In genomic region chr4:106976576-106976975, GRCm38 (mm10) we compare ENCODE assay signal across 10 mouse cellular contexts.
DNase-seq lines count a peak whose midpoint lies in the region; ATAC-seq and TF ChIP-seq lines count a peak whose summit lies in the region.
"Had no signal": no experiment of that assay in that cellular context is flagged by ENCODE, and none has a peak within 500 bp of the region (broad histone marks: within the 10 kb centered on the region; RNA-seq: fewer than 3 reads in every experiment).

No protein-coding gene starts in this region.

- intact Hi-C loops in heart, postnatal 10 days (cut with DNase I): no loop called here

- TF ChIP-seq RAD21 in CH12.LX (IDR thresholded peaks at IDR 0.05; ENCODE audit: low read depth, low read length): no peak; the same call in 1 of the 2 replicates

- TF ChIP-seq EP300 in CH12.LX (IDR thresholded peaks at IDR 0.05; ENCODE audit: low read length): peak; percentile 41; the same call in 1 of the 2 replicates

- H3K27ac ChIP-seq in heart, embryonic 12.5 days (ENCODE audit: poor library complexity, severe bottlenecking): no peak overlapping the region
- peak overlapping the region; percentile 98 for H3K27ac ChIP-seq in CH12.LX (ENCODE audit: insufficient read depth, low read depth)
- peak overlapping the region; percentile 64 for H3K27ac ChIP-seq in hindbrain, embryonic 13.5 days
- H3K27ac ChIP-seq in midbrain, embryonic 15.5 days: peak overlapping the region; percentile 42; the same call in 1 of the 2 replicates

- ATAC-seq in heart, embryonic 12.5 days (ENCODE audit: insufficient number of reproducible peaks, low FRiP score): no peak
- no peak for ATAC-seq in hindbrain, embryonic 13.5 days (ENCODE audit: low FRiP score)
- peak; percentile 28; the same call in 1 of the 2 replicates for ATAC-seq in midbrain, embryonic 15.5 days (replicated peaks)

- no peaks in the 10 kb centered on the region for H3K36me3 ChIP-seq in heart, embryonic 12.5 days
- H3K36me3 ChIP-seq in CH12.LX (replicated peaks in 1 of 2; ENCODE audit: control insufficient read depth in 1 of 2, insufficient read depth in 1 of 2, low read length in 1 of 2): peaks cover 2 to 38% of the 10 kb centered on the region in 2 experiments
- no peaks in the 10 kb centered on the region for H3K36me3 ChIP-seq in hindbrain, embryonic 13.5 days
- H3K36me3 ChIP-seq in midbrain, embryonic 15.5 days (replicated peaks): no peaks in the 10 kb centered on the region

- no peak for TF ChIP-seq POLR2A in CH12.LX (IDR thresholded peaks at IDR 0.05; ENCODE audit: low read depth, low read length)

- H3K79me2 ChIP-seq in CH12.LX (replicated peaks; ENCODE audit: control insufficient read depth, extremely low read depth, insufficient read depth, poor library complexity, severe bottlenecking): peaks cover 6% of the 10 kb centered on the region

- H3K4me1 ChIP-seq in heart, embryonic 12.5 days (replicated peaks): peaks cover 88% of the 10 kb centered on the region
- H3K4me1 ChIP-seq in CH12.LX (ENCODE audit: control insufficient read depth in 1 of 2, insufficient read depth in 2 of 2): peaks cover 64 to 98% of the 10 kb centered on the region in 2 experiments
- peaks cover 99% of the 10 kb centered on the region for H3K4me1 ChIP-seq in hindbrain, embryonic 13.5 days (replicated peaks)
- peaks cover 90% of the 10 kb centered on the region for H3K4me1 ChIP-seq in midbrain, embryonic 15.5 days

- in situ Hi-C loops in CH12.LX (cut with MboI; ENCODE audit: low pct_ligation_motif_present, low pct_unique_long_range_greater_than_20kb, low sequenced_read_pairs): no loop called here

- no peak for TF ChIP-seq CTCF in CH12.LX (conservative IDR thresholded peaks at IDR 0.05 in 1 of 2, IDR thresholded peaks at IDR 0.05 in 1 of 2; ENCODE audit: low read depth in 2 of 2, low read length in 2 of 2)

- no peaks in the 10 kb centered on the region for H3K27me3 ChIP-seq in heart, embryonic 12.5 days (replicated peaks)
- no peaks in the 10 kb centered on the region for H3K27me3 ChIP-seq in CH12.LX (replicated peaks)
- H3K27me3 ChIP-seq in hindbrain, embryonic 13.5 days: no peaks in the 10 kb centered on the region
- no peaks in the 10 kb centered on the region for H3K27me3 ChIP-seq in midbrain, embryonic 15.5 days (replicated peaks)

- peak overlapping the region; percentile 27; the same call in 1 of the 2 replicates for H3K9ac ChIP-seq in heart, embryonic 12.5 days
- H3K9ac ChIP-seq in CH12.LX (ENCODE audit: insufficient read depth, low read depth): peak overlapping the region; percentile 46
- H3K9ac ChIP-seq in hindbrain, embryonic 13.5 days: peak overlapping the region; percentile 63; the same call in 1 of the 2 replicates
- no peak overlapping the region for H3K9ac ChIP-seq in midbrain, embryonic 15.5 days

- 77% methylated on average over 2 of the region's 2 CpGs for WGBS in heart, embryonic 12.5 days
- 64% methylated on average over 2 of the region's 2 CpGs for WGBS in hindbrain, embryonic 13.5 days
- WGBS in midbrain, embryonic 15.5 days: 57% methylated on average over 2 of the region's 2 CpGs

- no peak overlapping the region for H3K4me3 ChIP-seq in heart, embryonic 12.5 days
- peak overlapping the region in 1 of 3 experiments; percentile 2 for H3K4me3 ChIP-seq in CH12.LX (replicated peaks in 1 of 3; ENCODE audit: low read depth in 2 of 3, low read length in 2 of 3, poor library complexity in 1 of 3)
- H3K4me3 ChIP-seq in hindbrain, embryonic 13.5 days: no peak overlapping the region
- no peak overlapping the region for H3K4me3 ChIP-seq in midbrain, embryonic 15.5 days

- dilution Hi-C loops in CH12.LX (cut with MboI; ENCODE audit: extremely low pct_ligation_motif_present, extremely low pct_unique_long_range_greater_than_20kb, low sequenced_read_pairs): no loop called here

- no peak for DNase-seq in heart, postnatal 10 days
- DNase-seq in CH12.LX (ENCODE audit: extremely low read depth): peak; percentile 66
- DNase-seq in thymus, postnatal 36 days: no peak
- DNase-seq in adrenal gland, adult 2 months: no peak
- DNase-seq in cerebellum, postnatal 25 days: no peak
- DNase-seq: left cerebral cortex, postnatal 4 days; right cerebral cortex, postnatal 14 days had no signal

- no peak overlapping the region for H3K4me2 ChIP-seq in heart, embryonic 12.5 days
- H3K4me2 ChIP-seq in CH12.LX (ENCODE audit: insufficient read depth, low read depth, poor library complexity, severe bottlenecking): peak overlapping the region; percentile 38
- no peak overlapping the region for H3K4me2 ChIP-seq in hindbrain, embryonic 13.5 days
- H3K4me2 ChIP-seq in midbrain, embryonic 15.5 days: no peak overlapping the region

- no peaks in the 10 kb centered on the region for H3K9me3 ChIP-seq in heart, embryonic 12.5 days (replicated peaks)
- H3K9me3 ChIP-seq in CH12.LX (replicated peaks; ENCODE audit: low read length): no peaks in the 10 kb centered on the region
- H3K9me3 ChIP-seq in hindbrain, embryonic 13.5 days: no peaks in the 10 kb centered on the region
- H3K9me3 ChIP-seq in midbrain, embryonic 15.5 days: no peaks in the 10 kb centered on the region

TF ChIP-seq in CH12.LX, 34 proteins besides CTCF, POLR2A, EP300 and RAD21:
- no peak for TF ChIP-seq JUND (conservative IDR thresholded peaks at IDR 0.05; ENCODE audit: low read depth, low read length)
- peak; percentile 77; the same call in 1 of the 2 replicates for TF ChIP-seq CHD2 (IDR thresholded peaks at IDR 0.05; ENCODE audit: low read length)
- TF ChIP-seq ELF1 (IDR thresholded peaks at IDR 0.05; ENCODE audit: low read depth, low read length): 0 out of 2 replicates have a peak, but pooled peaks have one; percentile 33
- TF ChIP-seq E2F4 (IDR thresholded peaks at IDR 0.05; ENCODE audit: insufficient replicate concordance, low read depth, low read length): no peak
- TF ChIP-seq UBTF (IDR thresholded peaks at IDR 0.05; ENCODE audit: low read depth, low read length): no peak
- no peak for TF ChIP-seq RCOR1 (conservative IDR thresholded peaks at IDR 0.05; ENCODE audit: low read depth, low read length)
- TF ChIP-seq SMC3 (IDR thresholded peaks at IDR 0.05; ENCODE audit: low read depth, low read length): no peak
- TF ChIP-seq MEF2A (IDR thresholded peaks at IDR 0.05; ENCODE audit: borderline replicate concordance, low read depth, low read length): no peak
- no peak for TF ChIP-seq USF2 (conservative IDR thresholded peaks at IDR 0.05; ENCODE audit: low read depth, low read length)
- TF ChIP-seq TBP (conservative IDR thresholded peaks at IDR 0.05; ENCODE audit: low read depth, low read length): no peak
- no peak; the same call in 1 of the 2 replicates for TF ChIP-seq ETS1 (conservative IDR thresholded peaks at IDR 0.05; ENCODE audit: low read depth, low read length)
- no peak for TF ChIP-seq MAX (IDR thresholded peaks at IDR 0.05; ENCODE audit: low read length)
- no peak for TF ChIP-seq MYC (IDR thresholded peaks at IDR 0.05; ENCODE audit: low read depth, low read length)
- TF ChIP-seq NRF1 (IDR thresholded peaks at IDR 0.05; ENCODE audit: low read depth, low read length): no peak
- TF ChIP-seq BHLHE40 (IDR thresholded peaks at IDR 0.05; ENCODE audit: low read depth, low read length): 0 out of 2 replicates have a peak, but pooled peaks have one; percentile 27
- no peak for TF ChIP-seq ZC3H11A (IDR thresholded peaks at IDR 0.05; ENCODE audit: low read depth, low read length)
- no peak for TF ChIP-seq PAX5 (IDR thresholded peaks at IDR 0.05; ENCODE audit: low read length)
- no peak for TF ChIP-seq MXI1 (IDR thresholded peaks at IDR 0.05; ENCODE audit: low read depth, low read length)
- no peak for TF ChIP-seq ZMIZ1 (IDR thresholded peaks at IDR 0.05; ENCODE audit: low read depth, low read length)
- TF ChIP-seq MAFK (IDR thresholded peaks at IDR 0.05; ENCODE audit: insufficient replicate concordance, low read length): no peak
- no peak for TF ChIP-seq MAZ (IDR thresholded peaks at IDR 0.05; ENCODE audit: low read depth, low read length)
- no peak for TF ChIP-seq POLR2AphosphoS2 (IDR thresholded peaks at IDR 0.05; ENCODE audit: low read depth, low read length)
- no peak for TF ChIP-seq NELFE (IDR thresholded peaks at IDR 0.05; ENCODE audit: low read depth, low read length)
- no peak for TF ChIP-seq ZKSCAN1 (IDR thresholded peaks at IDR 0.05; ENCODE audit: borderline replicate concordance, low read depth, low read length)
- no peak for TF ChIP-seq KAT2A (IDR thresholded peaks at IDR 0.05; ENCODE audit: insufficient replicate concordance, low read length)
- no peak for TF ChIP-seq SIN3A (IDR thresholded peaks at IDR 0.05; ENCODE audit: low read length)
- no peak for TF ChIP-seq ZNF384 (IDR thresholded peaks at IDR 0.05; ENCODE audit: low read depth, low read length)
- no peak for TF ChIP-seq USF1 (IDR thresholded peaks at IDR 0.05; ENCODE audit: low read depth, low read length)
- peak; percentile 19; the same call in 1 of the 2 replicates for TF ChIP-seq TCF12 (IDR thresholded peaks at IDR 0.05; ENCODE audit: low read depth, low read length)
